Mouse (Mus musculus) ES-Bruce4 (cell line): ENCODE data around the gene Vps37b. TPM values are rescaled to one million over a fixed set of nuclear protein-coding genes. Genes with fewer than 3 reads are reported as not detected.

Experiments
- H3K27ac ChIP-seq: 2 replicates; pipeline ENCODE4 v1.5.1; 2012; ENCODE audit warnings: low read length, inconsistent platforms; ENCODE audit not compliant: insufficient read depth
- H3K27me3 ChIP-seq: 2 replicates; pipeline ENCODE4 v1.6.1; 2012; ENCODE audit warnings: mild to moderate bottlenecking, low read length, inconsistent platforms; ENCODE audit not compliant: control insufficient read depth, poor library complexity, insufficient read depth, severe bottlenecking
- H3K36me3 ChIP-seq: 2 replicates; pipeline ENCODE4 v1.6.1; 2012; ENCODE audit warnings: inconsistent platforms, mild to moderate bottlenecking, low read length, moderate library complexity; ENCODE audit not compliant: control insufficient read depth, poor library complexity, insufficient read depth, severe bottlenecking
- H3K4me1 ChIP-seq: one replicate; pipeline ENCODE4 v1.8.1; 2011; ENCODE audit warnings: low read length; ENCODE audit not compliant: control insufficient read depth, insufficient read depth
- H3K4me3 ChIP-seq: 2 replicates; pipeline ENCODE4 v1.5.1; 2011; ENCODE audit warnings: low read depth, mild to moderate bottlenecking, low read length
- H3K9ac ChIP-seq: 2 replicates; pipeline ENCODE4 v1.6.1; 2012; ENCODE audit warnings: low read depth, mild to moderate bottlenecking, inconsistent platforms; ENCODE audit not compliant: poor library complexity, severe bottlenecking
- H3K9me3 ChIP-seq: replicated peaks from 2 replicates; pipeline ENCODE4 v1.6.1; 2012; ENCODE audit warnings: mild to moderate bottlenecking, low read length, inconsistent platforms; ENCODE audit not compliant: control insufficient read depth, poor library complexity, insufficient read depth, severe bottlenecking
- CTCF ChIP-seq: IDR thresholded peaks from one replicate; pipeline ENCODE4 v1.8.1; 2011; ENCODE audit warnings: low read depth, low read length
- EP300 ChIP-seq: IDR thresholded peaks from 2 replicates; pipeline ENCODE4 v1.6.1; 2011; ENCODE audit warnings: low read depth, low read length; ENCODE audit not compliant: insufficient read depth
- POLR2A ChIP-seq: IDR thresholded peaks from one replicate; pipeline ENCODE4 v1.8.1; 2011; ENCODE audit warnings: low read length; ENCODE audit not compliant: insufficient read depth
- polyA plus RNA-seq: library from polyadenylated mRNA; stranded (reverse); fragments of >200 nt; gene quantifications from 2 replicates; pipeline ENCODE4 v1.2.4, GENCODE M21; 2011; ENCODE audit warnings: low read depth; ENCODE audit not compliant: missing spikeins, insufficient read depth, insufficient read length

Gene Vps37b
- polyA plus RNA-seq, 1 experiment, result 11.9 TPM

DNA sequence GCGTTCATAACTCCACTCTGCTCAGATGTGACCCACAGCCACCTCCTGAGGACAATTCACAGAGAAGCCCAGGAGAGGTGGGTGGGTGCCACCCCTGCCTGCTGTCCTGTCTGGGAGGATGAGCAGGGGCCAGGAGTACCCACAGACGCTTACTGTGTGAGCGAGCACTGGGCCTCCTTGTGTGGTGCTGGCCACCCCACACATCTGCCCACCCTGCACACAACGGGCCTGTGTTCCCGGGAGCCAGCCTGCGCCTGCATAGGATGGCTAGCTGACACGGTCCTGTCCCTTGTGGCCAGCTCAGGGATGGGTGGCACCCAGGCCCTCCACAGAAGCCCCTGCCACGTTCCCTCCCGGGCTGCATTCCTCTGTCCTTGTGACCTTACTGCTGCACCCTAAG is 46.6 kb downstream of the Vps37b start:
- H3K9me3 ChIP-seq, result no peaks in the 10 kb centered on the region
- H3K9ac ChIP-seq, result no peak overlapping the region
- TF ChIP-seq CTCF (no peak), EP300 (no peak), POLR2A (no peak)
- no peaks in the 10 kb centered on the region for H3K4me1 ChIP-seq
- H3K27ac ChIP-seq, result no peak overlapping the region
- H3K27me3 ChIP-seq, result no peaks in the 10 kb centered on the region
- H3K4me3 ChIP-seq, result no peak overlapping the region
- H3K36me3 ChIP-seq, result no peaks in the 10 kb centered on the region

DNA sequence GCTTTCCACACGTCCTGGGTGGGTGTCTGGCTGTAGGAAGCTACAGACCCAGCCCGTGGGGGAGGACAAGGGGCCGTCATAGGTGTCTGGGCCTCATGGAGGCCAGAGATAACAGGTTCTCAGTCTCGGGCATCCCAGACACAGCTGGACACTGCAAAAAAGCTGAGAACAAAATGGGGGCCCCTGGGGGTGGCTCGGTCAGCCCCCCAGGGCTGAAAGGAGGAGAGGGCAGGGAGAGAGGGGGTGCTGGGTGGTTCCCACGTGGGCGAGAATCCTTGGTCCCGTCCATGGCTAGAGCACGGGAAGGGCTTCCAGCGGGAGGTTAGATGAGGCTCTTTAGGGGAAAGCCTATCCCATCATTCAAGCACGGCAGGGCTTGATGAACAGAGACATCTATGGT is 49.2 kb downstream of the Vps37b start:
- Histone ChIP-seq H3K4me3 (no peak overlapping the region), H3K27me3 (no peaks in the 10 kb centered on the region), H3K27ac (no peak overlapping the region), H3K9me3 (no peaks in the 10 kb centered on the region), H3K9ac (no peak overlapping the region), H3K36me3 (no peaks in the 10 kb centered on the region), H3K4me1 (no peaks in the 10 kb centered on the region)
- TF ChIP-seq EP300 (no peak), CTCF (no peak), POLR2A (no peak)

DNA sequence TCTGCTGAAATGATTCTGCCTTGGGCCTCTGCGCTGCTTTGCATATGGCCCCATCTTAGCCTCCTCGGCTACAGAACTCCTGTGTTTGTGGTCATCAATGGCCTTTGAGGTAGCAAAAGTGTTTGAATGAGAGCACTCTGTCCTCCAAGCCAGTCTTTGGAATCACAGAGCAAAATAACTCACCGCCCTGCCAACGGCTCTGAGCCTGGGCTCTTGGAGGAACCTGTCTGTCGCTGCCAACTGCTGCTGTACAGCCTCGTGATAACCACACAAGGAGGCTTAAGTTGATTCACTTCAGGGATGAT is 50.9 kb downstream of the Vps37b start:
- Histone ChIP-seq H3K4me3 (no peak overlapping the region), H3K36me3 (no peaks in the 10 kb centered on the region), H3K9ac (no peak overlapping the region), H3K27me3 (no peaks in the 10 kb centered on the region), H3K4me1 (no peaks in the 10 kb centered on the region), H3K9me3 (no peaks in the 10 kb centered on the region), H3K27ac (no peak overlapping the region)
- TF ChIP-seq CTCF (no peak), EP300 (no peak), POLR2A (no peak)

DNA sequence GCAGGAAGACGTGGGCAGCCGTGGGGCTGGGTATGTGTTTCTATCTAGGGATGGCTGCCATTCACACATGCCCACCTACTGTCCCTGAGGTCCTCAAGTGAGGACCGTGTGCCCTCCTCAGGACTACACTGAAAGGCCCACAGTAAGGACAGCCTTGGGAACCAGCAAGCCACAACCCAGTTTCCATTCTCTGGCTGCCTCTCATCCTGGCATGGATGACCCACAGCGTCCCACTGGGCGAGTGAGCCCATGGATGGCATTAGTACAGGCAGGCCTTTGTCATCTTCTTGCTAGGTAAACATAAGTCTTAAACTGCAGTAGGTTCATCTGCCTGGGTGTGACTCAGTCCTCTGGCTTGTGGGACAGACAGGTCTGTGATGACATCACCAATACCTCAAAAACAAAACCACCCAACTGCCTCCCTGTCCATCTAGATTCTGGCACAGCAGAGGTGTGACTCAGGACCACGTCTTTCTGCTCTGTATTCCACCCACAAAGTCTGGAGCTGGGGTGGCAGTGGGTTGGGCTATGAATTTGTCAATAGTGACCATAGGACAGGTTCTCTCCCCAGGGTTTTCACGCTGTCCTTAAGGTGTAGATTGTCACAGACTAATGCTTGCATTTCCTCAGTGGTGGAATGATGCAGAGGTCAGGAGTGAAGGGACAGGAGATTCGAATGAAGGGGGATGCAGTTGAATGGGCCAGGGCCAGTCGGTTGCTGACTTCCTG is 51.4 kb downstream of the Vps37b start:
- Histone ChIP-seq H3K27ac (no peak overlapping the region), H3K9ac (no peak overlapping the region), H3K27me3 (no peaks in the 10 kb centered on the region), H3K9me3 (no peaks in the 10 kb centered on the region), H3K36me3 (no peaks in the 10 kb centered on the region), H3K4me1 (no peaks in the 10 kb centered on the region), H3K4me3 (no peak overlapping the region)
- no peak for TF ChIP-seq EP300
- no peak for TF ChIP-seq POLR2A
- no peak for TF ChIP-seq CTCF

DNA sequence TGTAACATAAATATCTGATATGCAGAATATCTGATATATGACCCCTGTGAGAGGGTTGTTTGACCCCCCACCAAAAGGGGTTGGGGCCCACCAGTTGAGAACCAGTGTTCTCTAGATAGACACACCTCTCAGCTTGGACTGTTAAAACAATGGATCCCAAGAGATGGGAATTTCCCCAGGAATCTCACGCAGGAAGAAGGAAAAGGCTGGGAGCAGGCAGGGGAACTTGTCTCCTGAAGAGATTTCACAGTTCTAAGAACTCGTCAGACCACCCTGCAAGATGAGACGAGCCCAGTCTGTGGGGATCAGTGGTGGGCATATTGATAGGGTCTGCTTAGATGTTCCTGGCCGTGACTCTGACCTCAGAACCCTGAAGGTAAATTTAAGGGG is 52.1 kb downstream of the Vps37b start:
- H3K27me3 ChIP-seq, result no peaks in the 10 kb centered on the region
- no peak overlapping the region for H3K4me3 ChIP-seq
- no peak overlapping the region for H3K9ac ChIP-seq
- no peak overlapping the region for H3K27ac ChIP-seq
- no peaks in the 10 kb centered on the region for H3K36me3 ChIP-seq
- H3K9me3 ChIP-seq, result no peaks in the 10 kb centered on the region
- H3K4me1 ChIP-seq, result no peaks in the 10 kb centered on the region
- no peak for TF ChIP-seq EP300
- no peak for TF ChIP-seq POLR2A
- TF ChIP-seq CTCF, result no peak

DNA sequence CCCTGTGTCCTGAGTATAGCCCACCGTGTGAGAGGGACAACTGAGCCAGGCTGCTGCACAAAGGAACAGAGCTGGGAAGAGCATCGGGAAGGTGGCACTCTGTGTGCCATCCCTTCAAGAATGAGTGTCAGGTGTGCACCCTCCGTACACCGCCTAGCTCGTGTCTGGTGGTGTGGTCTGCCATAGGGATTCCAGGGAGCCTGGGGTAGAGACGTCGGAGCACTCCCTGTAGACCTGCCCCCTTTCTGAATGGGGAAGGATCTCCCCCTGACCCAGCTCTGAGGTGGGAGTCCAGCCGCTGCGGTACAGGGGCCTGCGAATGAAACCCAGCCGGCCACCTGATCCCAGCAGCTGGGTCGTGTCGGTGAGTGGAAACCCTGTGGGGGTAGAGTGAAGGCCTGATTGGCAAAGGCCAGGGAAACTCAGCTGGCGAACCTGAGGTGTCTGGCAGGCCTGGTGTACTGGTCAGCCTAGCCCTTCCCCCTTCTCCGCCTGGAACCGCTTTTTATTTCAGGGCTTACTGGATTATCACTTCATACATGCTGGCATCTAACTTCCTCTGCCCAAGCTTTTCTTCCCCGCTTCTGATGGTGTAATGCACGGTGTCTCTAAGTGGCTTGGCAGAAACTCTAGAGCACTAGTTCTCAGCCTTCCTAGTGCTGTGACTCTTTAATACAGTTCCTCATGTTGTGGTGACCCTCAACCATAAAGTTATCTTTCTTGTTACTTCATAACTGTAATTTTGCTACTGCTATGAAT is 52.7 kb downstream of the Vps37b start:
- TF ChIP-seq EP300 (no peak), CTCF (no peak), POLR2A (no peak)
- Histone ChIP-seq H3K9me3 (no peaks in the 10 kb centered on the region), H3K36me3 (no peaks in the 10 kb centered on the region), H3K27ac (no peak overlapping the region), H3K9ac (no peak overlapping the region), H3K4me3 (no peak overlapping the region), H3K4me1 (no peaks in the 10 kb centered on the region), H3K27me3 (no peaks in the 10 kb centered on the region)
